Mouse (Mus musculus) urinary bladder, postnatal 14 days (tissue): ENCODE results near the gene Trak1.

Experiments
- DNase-seq: peaks from one replicate; pipeline ENCODE4 v3.0.0; 2021; ENCODE audit warnings: low spot score

Gene Trak1

DNA sequence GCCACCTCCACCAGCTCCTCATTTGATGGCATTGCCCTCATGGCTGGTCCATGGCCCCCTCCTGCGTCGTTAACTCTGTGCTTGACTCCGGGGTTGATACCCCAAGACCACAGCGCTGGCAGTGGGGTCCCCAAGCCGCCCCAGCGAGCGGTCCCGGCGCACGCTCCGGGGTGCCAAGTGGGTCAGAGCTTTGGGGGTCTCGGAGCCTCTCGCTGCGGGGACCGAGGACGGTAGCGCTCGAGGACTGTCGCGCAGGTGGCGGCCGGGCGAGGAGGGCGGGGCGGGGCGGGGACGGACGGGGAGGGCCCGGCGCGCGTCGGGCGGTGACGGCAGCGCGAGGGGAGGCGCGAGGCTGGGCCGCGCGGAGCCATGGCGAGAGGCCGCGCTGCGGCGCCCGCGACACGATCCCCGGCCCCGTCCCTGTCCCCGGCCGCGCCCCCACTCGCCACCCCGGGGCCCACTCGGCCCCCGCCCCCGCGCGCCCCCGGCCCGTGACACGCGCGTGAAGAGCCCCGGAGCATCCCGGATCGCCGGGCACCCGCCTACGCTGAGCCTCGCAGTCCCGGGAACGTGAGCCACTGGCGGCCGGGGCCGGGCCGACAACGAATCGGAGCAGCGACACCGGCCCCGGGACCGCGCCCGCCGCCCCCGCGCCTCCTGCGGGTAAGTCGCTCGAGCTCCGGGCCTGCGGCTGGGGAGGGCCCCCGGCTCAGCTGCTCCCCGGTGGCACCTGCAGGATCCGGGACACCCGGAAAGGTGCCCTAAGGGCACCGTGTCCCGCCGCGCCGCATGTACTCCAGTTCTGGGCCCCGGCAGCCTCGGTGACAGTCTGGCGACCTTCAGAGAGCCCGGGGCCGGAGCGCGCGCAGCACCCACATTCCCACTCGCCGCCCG lies at the start of gene Trak1:
TSS of gene Trak1 (plus strand) at position 332 of the 894 bp plus-strand sequence.
- DNase-seq: peak; percentile 67

DNA sequence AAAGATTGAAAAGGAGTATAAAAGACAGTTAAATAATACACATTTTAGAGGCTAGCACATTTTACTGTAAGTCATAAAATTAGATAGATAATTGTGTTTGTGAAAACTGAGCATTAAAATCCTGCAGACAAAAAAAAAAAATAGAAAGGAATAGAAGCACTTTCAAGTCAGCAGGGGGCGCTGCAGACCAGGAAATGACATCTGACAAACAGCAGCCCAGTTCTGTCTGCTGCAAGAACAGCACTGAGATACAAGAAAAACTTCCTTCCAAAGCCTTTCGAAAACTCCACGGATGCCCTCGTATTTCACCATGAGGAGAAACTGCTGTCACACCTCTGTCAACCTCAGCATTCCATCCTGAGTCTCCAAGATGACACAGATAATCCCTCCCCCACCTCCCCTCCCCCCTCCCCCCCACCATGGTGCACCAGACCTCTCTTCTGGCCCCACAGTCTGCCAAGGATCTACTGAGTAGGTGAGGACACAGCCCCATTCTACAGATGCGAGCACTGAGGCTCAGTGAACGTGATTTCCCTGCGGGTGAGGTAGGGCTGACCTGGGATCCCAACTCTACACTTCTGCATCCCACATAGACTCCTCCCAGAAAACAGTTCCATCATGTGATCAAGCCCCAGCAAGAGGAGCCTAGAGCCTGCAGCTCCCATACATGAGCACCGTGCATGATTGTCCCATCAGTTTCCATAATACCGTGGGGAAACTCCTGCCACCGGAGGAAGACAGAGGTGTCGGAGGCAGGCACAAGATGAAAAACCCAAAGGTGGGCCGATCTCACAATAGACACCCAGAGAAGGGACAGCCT lies 49.1 kb upstream of the Trak1 start:
- DNase-seq: peak; percentile 89

DNA sequence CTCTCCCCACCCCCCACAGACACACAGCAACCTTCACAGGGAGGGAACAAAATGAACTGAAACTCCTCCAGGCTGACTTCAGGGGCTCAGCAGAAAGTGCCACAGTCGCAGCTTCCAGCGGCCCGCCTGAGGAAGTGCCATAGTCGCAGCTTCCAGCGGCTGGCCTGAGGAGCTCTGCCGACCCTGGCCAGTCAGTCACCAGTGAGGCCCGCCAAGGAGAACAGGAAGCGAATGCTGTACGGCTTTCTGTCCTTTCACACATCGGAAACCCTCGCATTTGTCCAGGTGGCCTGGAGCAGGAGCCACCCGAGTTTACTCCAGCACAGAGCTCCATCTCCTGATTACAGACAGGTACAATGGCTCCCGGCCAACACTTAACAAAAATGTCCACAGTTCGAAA lies 47.5 kb upstream of the Trak1 start:
- peak; percentile 4 for DNase-seq

DNA sequence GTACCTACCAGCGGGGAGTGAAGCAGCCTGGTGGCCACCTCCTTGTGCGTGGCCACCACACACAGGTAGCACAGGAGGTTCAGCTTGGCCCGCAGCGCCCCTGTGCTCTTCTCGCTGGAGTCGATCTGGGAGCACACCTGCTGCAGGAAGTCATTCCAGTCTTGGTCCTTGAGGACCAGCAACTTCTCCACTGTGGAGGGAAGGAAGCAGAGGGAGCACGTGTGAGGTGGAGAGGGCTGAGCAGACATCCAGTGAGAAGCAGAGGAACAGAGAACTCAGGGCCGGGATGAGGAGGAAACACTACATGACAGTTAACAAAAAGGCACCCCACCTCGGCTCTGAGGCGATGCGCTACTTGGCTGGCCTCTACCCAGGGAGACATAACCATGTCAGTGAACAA lies 46.4 kb upstream of the Trak1 start:
- peak; percentile 1 for DNase-seq

DNA sequence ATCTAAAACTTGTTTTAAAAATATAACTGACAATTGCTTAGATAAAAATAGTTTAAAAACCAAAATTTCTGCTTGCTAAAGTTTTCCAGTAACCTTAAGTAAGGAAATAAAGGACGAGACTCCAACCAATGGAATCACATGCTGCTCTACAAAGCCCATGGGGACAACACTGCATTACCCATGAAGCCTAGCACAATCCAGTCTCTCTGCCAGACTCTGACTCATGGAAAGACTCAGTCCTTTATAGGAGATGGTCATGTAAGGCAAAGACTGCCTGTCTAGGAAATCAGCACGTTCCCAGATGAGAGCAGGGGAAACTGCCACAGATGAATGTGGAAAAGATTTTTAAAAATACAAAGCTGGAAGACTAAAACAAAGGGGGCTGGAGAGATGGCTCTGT lies 43.3 kb upstream of the Trak1 start:
- peak; percentile 18 for DNase-seq

DNA sequence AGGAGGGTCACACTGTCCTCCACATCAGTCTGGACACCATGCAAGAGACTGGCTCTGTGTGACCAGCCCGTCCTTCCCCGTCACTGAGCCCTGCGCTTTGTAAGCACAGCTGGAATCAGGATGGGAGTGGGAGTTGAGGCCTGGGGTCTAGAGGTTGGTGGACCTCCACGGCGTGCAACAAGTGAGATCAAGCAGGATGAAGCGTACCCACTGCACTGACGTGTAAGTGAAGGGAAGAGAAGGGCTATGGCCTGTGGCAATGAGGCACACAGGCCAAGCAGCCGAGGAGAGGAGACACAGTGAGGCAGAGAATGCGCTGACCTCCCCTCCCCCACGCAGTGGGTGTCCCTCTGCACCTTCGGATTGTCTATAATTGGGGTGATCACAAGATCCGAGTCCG lies 42.5 kb upstream of the Trak1 start:
- peak; percentile 1 for DNase-seq

DNA sequence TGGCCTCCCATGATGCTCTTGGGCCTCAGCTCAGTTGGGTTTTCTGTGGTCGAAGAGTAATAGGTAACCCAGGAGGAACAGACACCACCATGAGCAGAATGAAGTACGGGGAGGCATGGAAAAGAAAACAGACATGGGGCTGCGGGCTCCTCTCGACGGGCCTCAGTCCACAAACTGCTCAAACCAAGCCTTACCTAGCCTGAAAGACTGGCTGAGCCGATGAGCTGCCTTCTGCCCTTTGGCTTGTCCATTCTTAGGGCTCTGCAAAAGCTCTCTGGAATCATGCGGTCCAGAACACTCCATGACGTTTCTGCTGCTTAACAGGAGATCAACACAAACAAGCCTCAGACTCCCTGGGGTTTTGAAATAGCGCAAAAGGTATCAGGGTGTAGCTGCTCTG lies 40.2 kb upstream of the Trak1 start:
- DNase-seq: peak; percentile 1

DNA sequence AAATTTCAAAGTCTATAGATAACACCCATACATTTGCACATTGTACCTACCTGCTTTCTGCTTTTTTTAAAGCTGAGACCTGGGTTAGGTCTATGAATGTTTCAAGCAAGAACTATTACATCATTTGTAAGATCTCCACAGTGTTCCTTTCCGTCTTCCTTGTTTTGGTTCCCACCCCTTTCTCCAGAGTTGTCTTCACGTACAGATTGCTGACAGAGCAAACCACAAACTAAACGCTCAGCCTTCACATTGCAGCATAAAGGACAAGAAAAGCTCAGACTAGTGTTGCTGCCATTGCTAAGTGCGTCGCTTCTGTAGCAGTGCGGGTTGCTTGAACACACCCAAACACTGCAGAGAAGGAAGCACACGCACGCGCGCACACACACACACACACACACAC lies 32.0 kb upstream of the Trak1 start:
- no peak for DNase-seq

DNA sequence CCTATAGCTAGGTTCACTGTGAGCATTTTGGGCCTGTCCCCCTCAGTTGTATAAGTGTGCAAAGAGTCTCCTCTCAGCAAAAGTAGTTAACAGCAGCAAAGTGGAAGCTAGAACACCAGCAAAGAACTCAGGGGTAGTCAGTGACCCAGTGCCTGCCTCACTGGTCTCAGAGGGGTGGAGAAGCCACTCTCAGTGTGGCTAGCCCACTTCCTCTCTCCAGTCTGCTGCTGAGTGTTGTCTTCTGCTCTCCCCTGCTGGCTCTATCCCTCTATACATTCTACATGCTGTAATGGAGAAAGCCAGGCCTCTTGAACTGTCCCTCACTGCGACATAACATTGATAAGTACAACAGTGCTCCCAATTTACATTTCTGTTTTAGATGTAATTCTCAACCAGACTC lies 26.2 kb upstream of the Trak1 start:
- no peak for DNase-seq

DNA sequence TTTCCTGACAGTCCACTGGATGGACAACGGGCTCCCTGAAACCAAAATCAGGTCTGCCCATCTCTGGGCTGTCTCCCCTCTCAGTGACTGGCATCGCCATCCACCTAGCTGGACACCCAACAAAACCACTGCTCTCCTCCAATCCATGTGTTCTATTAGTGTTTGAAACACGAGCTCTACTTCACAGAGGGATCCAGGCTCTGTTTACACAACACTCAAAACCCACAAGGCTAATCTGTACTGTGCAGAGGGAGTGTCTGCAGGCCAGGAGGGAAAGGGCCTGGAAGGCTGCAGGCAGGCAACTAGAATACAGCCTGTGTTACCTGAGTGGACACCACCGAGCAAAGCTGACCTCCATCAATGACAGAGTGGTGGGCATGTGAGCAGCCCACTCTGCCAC lies 25.7 kb upstream of the Trak1 start:
- DNase-seq: no peak

DNA sequence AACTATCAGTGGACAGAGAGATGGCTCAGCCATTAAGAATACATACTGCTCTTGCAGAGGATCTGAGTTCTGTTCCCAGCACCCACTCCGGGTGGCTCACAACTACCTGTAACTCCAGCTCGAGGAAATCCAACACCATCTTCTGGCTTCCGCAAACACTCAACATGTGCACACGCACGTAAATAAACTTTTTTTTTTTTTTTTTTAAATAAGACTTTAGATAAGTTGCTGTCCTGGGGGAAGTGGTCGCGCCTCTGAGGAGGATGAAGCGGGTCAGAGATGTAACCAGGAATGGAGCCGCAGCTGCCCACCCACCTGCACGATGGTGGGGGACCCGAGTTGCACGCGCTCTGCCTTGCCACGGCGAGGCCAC lies 20.6 kb upstream of the Trak1 start:
- DNase-seq: no peak

DNA sequence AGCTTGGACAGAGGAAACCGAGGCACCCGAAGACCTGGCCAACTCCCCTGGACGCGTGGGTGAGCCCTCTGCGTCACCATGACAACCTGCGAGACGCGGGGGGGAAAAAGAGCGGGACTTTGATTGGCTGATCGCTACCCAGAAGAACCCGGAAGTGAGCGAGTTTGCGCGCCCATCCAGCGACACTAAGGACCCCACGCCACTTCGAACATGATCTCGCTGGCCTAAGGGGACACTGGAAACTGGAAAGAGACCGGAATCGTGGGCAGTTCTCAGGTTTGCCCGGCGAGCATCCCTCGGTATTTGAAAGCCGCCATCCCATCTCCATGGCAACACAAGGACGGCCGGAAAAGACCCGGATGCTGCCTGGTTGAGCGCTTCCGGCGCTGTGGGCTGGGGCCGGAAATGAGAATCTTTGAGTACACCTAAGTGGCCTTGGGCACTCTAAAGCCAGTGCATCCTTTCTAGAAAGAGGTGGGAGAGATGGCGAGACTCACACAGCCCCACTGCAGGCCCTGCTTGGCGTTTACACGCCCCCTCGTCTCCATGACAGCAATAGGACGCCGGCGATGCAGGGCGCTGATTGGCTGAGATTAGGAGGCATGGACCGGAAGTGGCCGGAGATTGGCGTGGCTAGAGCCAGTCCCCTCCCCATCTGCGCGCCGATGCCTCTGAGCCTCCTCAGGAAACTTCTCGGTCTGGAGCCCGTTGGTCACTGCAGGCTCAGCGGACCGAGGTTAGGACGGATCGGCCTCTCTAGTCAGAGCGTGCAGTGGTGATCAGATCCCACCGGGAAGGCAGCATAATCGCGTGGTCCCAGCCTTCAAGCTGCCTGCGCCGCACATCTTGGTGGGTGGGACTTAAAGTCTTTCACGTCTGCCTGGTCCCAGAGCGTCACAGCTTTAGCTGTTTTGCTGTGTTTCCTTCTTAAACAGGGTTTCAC lies 19.9 kb upstream of the Trak1 start, which contains the start of gene Ulk4:
TSS of gene Ulk4 (minus strand) at position 80 of the 943 bp plus-strand sequence.
- peak; percentile 92 for DNase-seq

DNA sequence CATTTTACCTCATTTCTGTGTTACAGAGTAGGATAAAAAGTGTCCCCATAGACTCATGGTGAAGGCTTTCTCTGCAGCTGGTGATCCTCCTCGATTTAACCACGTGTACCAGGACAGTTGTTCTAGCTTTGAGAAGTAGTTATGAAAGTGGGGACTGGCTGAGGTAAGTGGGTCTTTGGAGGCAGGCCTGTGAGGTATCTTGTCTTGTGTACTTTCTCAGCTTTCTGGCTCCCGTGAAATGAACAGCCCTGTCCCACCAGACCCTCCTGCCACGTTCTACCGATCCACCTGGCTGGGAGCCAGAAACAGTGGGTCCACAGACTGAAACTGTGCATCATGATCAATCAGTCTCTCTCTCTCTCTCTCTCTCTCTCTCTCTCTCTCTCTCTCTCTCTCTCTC lies 18.1 kb upstream of the Trak1 start:
- no peak for DNase-seq

DNA sequence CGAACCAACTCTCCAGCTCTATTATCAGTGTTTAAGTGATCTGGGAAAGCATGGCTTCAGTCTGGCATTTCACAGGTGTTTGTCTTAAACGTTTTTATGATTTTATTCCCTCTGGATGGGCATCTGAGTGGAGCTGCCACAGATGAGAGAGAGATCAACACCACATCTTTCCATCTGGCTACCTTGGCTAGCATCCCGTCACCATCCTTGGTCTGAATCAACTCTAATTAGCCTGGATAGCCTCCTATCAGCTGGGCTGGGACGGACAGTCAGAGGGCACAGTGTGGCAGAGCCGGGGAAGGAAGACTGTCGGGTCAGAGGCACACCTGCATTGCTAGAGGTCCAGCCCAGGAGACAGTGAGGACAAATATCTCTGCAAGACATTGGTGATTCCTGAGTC lies 15.4 kb upstream of the Trak1 start:
- no peak for DNase-seq

DNA sequence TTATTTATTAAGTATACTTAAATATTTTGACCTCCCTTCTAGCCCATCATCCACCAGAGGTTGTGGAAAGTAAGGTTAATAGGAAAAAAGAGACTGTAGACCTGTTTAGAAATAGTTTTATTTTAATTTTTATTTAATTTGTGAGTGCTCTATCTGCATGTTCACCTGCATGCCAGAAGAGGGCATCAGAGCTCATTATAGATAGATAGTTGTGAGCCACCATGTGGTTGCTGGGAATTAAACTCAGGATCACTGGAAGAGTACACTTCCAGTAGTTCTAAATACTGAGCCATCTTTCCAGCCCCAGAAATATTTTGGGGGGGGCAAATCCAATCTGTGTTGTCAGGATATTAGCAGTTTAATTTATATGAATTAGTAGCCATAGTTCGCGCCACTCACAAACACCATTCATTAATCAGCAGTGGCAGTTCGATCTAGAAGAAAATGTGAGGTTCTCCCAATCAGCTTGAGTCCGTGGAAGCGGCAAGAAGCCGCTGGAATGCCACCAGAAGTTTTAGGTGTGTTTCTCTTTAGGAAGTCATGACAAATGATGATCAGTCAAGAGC lies 13.6 kb upstream of the Trak1 start:
- DNase-seq: no peak

DNA sequence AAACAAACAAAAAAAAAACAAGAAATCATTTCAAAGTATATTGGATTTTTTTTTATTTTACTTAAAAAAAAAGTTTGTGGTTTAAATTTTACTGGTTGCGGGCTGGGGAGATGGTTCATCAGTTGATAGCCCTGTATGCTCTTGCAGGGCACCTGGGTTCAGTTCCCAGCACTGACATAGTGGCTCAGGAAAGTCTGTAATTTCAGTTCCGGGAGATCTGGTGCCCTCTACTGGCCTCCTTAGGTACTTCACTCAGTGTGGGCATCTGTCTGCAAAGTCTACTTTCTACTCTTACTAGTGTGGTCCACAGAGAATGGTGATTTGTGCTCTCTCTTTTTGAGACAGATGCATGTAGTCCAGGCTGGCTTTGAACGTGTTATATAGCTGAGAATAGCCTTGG lies 12.9 kb upstream of the Trak1 start:
- DNase-seq: no peak

DNA sequence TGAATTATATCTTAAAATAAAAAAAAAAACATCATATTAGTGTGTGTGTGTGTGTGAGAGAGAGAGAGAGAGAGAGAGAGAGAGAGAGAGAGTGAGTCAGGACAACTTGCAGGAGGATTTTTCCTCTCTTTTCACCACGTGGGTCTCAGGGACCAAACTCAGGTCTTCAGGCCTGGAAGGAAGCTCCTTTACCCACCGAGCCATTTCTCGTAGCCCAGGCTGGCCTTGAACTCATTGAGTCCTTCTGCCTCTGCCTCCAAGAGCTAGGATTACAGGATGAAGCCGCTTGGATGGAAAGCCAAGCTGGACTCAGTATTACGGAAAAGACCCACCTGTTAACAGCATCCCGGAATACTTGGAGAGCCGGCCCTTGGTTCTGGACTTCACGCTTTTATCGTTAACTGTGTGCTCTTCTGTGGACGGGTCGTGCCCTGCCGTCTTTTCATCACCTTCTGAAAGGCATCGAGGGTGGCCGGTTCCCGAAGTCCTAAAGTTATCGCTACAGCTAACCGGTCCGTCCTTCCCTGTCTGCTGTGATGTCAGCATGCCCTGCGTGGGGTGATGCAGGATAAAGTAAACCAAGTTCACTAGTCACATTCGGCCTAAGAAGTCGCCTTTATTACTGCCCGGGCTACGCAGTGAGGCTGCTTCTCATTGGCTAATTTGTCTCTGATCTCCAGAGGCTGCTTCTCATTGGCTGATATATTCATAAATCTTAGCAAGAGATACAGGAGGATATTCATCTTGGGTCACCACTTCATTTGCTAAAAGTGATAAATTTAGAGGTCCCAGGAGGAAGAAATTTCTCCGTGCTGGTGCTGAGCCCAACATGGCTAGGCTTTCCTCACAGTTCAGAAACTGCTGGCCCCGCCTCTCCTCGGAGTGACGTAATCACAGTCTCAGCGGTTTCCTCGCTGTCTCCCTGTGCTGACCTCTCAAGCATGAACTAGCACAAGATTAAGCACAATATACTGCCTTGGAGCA lies 11.7 kb upstream of the Trak1 start:
- DNase-seq: peak; percentile 73

DNA sequence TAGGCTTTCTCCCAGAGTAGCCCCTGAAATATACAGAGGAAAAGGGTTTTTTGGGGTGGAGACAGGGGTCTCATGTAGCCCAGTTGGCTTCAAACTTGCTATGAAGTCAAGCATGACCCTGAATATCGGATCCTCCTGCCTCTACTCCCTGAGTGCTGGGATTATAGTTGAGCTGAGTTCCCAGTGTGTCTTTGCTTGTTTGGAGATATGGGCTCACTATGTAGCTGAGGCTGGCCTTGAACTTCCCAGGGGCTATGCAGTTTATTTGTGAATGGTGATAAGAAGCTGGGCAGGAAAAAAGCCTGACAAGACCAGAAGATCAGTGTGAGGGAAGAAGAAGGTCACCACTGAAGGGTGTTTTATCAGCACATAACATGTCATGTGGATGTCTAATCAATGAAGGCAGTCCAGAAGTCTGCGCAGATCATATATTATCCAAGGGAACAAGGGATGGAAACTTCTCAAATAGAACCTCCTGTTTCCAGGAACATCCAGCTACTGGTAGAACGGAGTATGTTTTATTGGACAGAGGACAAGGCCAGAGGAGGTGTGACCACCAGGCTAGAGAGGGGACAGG lies 10.9 kb upstream of the Trak1 start:
- no peak for DNase-seq

DNA sequence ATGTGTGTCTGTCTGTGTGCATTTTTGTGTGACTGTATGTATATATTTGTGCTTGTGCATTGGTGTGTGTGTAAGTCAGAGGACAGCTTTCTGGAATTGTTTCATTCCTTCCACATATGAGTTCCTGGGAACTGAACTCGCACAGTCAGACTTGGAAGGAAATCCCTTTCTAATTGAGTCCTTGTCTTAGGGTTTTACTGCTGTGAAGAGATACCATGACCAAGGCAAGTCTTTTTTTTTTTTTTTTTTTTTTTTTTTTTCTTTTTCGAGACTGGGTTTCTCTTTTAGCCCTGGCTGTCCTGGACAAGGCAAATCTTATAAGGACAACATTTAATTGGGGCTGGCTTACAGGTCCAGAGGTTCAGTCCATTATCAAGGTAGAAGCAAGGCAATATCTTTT lies 6.0 kb upstream of the Trak1 start:
- DNase-seq: no peak

DNA sequence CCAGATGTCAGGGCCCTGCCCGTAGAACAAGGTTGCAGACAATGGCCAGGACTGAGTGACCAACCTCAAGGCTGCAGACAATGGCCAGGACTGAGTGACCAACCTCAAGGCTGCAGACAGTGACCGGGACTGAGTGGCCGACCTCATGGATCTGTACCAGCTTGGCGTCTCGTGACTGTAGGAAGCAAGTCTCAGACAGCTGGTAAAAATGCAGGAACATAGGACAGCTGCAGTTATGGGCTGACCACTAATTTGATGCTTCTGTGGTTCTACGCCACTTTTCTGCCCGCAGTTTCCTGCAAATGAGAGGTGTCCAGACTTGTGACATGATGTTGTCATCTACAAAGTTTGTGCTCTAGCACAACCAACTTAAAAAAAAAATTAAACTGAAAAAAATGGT lies 4.1 kb upstream of the Trak1 start:
- DNase-seq: no peak
